Mouse (Mus musculus): Measurements from ENCODE around the gene Gsdme. TPM values are rescaled to one million over a fixed set of nuclear protein-coding genes. Genes with fewer than 3 reads are reported as not detected.

Gene Gsdme
- total and polyA plus RNA-seq, 2 experiments: 1.2 to 1.4 TPM

- no peak overlapping the region for H3K27ac ChIP-seq (replicated peaks; ENCODE audit: insufficient read depth, low read depth, low read length)
- no peaks in the 10 kb centered on the region for H3K4me1 ChIP-seq (ENCODE audit: control insufficient read depth, insufficient read depth, low read length)
- no peak for DNase-seq (ENCODE audit: extremely low read depth, low read depth, low spot score)
- H3K9ac ChIP-seq (ENCODE audit: low read depth, low read length): no peak overlapping the region
- 84% methylated on average over 6 of the region's 6 CpGs for WGBS
- TF ChIP-seq POLR2A (IDR thresholded peaks at IDR 0.05; ENCODE audit: extremely low read depth, insufficient read depth, low read length) (no peak), CTCF (IDR thresholded peaks at IDR 0.05; ENCODE audit: low read depth, low read length) (no peak)
- H3K4me3 ChIP-seq (ENCODE audit: insufficient read depth, low read depth, low read length): no peak overlapping the region
- H3K27me3 ChIP-seq (ENCODE audit: control insufficient read depth, insufficient read depth, low read length): no peaks in the 10 kb centered on the region
- H3K36me3 ChIP-seq (ENCODE audit: control insufficient read depth, insufficient read depth, low read length): no peaks in the 10 kb centered on the region
- no peaks in the 10 kb centered on the region for H3K79me2 ChIP-seq (ENCODE audit: control insufficient read depth, insufficient read depth, low read length)
Measured at GRCm38 (mm10) chr6:50300622-50301021, 37.0 kb upstream of the Gsdme start.

GRCm38 (mm10) chr6:50299071-50299470 is 35.4 kb upstream of the Gsdme start:
- 85% methylated on average over 7 of the region's 7 CpGs for WGBS
- Histone ChIP-seq H3K4me3 (ENCODE audit: insufficient read depth, low read depth, low read length) (no peak overlapping the region), H3K9ac (ENCODE audit: low read depth, low read length) (no peak overlapping the region), H3K36me3 (ENCODE audit: control insufficient read depth, insufficient read depth, low read length) (no peaks in the 10 kb centered on the region), H3K79me2 (ENCODE audit: control insufficient read depth, insufficient read depth, low read length) (no peaks in the 10 kb centered on the region), H3K4me1 (ENCODE audit: control insufficient read depth, insufficient read depth, low read length) (no peaks in the 10 kb centered on the region), H3K27ac (replicated peaks; ENCODE audit: insufficient read depth, low read depth, low read length) (no peak overlapping the region), H3K27me3 (ENCODE audit: control insufficient read depth, insufficient read depth, low read length) (no peaks in the 10 kb centered on the region)
- no peak for DNase-seq (ENCODE audit: extremely low read depth, low read depth, low spot score)
- TF ChIP-seq POLR2A (IDR thresholded peaks at IDR 0.05; ENCODE audit: extremely low read depth, insufficient read depth, low read length) (no peak), CTCF (IDR thresholded peaks at IDR 0.05; ENCODE audit: low read depth, low read length) (peak; percentile 16; the same call in 1 of the 2 replicates)

- WGBS: 81% methylated on average over 9 of the region's 9 CpGs
- DNase-seq (ENCODE audit: extremely low read depth, low read depth, low spot score): peak; percentile 12
- TF ChIP-seq POLR2A (IDR thresholded peaks at IDR 0.05; ENCODE audit: extremely low read depth, insufficient read depth, low read length) (no peak), CTCF (IDR thresholded peaks at IDR 0.05; ENCODE audit: low read depth, low read length) (no peak)
- no peak overlapping the region for H3K27ac ChIP-seq (replicated peaks; ENCODE audit: insufficient read depth, low read depth, low read length)
- H3K79me2 ChIP-seq (ENCODE audit: control insufficient read depth, insufficient read depth, low read length): no peaks in the 10 kb centered on the region
- no peaks in the 10 kb centered on the region for H3K4me1 ChIP-seq (ENCODE audit: control insufficient read depth, insufficient read depth, low read length)
- H3K36me3 ChIP-seq (ENCODE audit: control insufficient read depth, insufficient read depth, low read length): no peaks in the 10 kb centered on the region
- no peak overlapping the region for H3K4me3 ChIP-seq (ENCODE audit: insufficient read depth, low read depth, low read length)
- no peaks in the 10 kb centered on the region for H3K27me3 ChIP-seq (ENCODE audit: control insufficient read depth, insufficient read depth, low read length)
- no peak overlapping the region for H3K9ac ChIP-seq (ENCODE audit: low read depth, low read length)
Measured at GRCm38 (mm10) chr6:50297671-50298070, 34.0 kb upstream of the Gsdme start.

GRCm38 (mm10) chr6:50295136-50295535 is 31.5 kb upstream of the Gsdme start:
- Histone ChIP-seq H3K79me2 (ENCODE audit: control insufficient read depth, insufficient read depth, low read length) (no peaks in the 10 kb centered on the region), H3K36me3 (ENCODE audit: control insufficient read depth, insufficient read depth, low read length) (no peaks in the 10 kb centered on the region), H3K27ac (replicated peaks; ENCODE audit: insufficient read depth, low read depth, low read length) (no peak overlapping the region), H3K4me3 (ENCODE audit: insufficient read depth, low read depth, low read length) (no peak overlapping the region), H3K4me1 (ENCODE audit: control insufficient read depth, insufficient read depth, low read length) (no peaks in the 10 kb centered on the region), H3K9ac (ENCODE audit: low read depth, low read length) (no peak overlapping the region), H3K27me3 (ENCODE audit: control insufficient read depth, insufficient read depth, low read length) (no peaks in the 10 kb centered on the region)
- WGBS: 78% methylated on average over 10 of the region's 10 CpGs
- TF ChIP-seq POLR2A (IDR thresholded peaks at IDR 0.05; ENCODE audit: extremely low read depth, insufficient read depth, low read length): no peak
- TF ChIP-seq CTCF (IDR thresholded peaks at IDR 0.05; ENCODE audit: low read depth, low read length): no peak
- DNase-seq (ENCODE audit: extremely low read depth, low read depth, low spot score): no peak

GRCm38 (mm10) chr6:50294128-50294527 is 30.5 kb upstream of the Gsdme start:
- TF ChIP-seq POLR2A (IDR thresholded peaks at IDR 0.05; ENCODE audit: extremely low read depth, insufficient read depth, low read length) (no peak), CTCF (IDR thresholded peaks at IDR 0.05; ENCODE audit: low read depth, low read length) (peak; percentile 57)
- H3K79me2 ChIP-seq (ENCODE audit: control insufficient read depth, insufficient read depth, low read length): no peaks in the 10 kb centered on the region
- 49% methylated on average over 1 of the region's 1 CpGs for WGBS

GRCm38 (mm10) chr6:50291650-50292049 is 28.0 kb upstream of the Gsdme start:
- TF ChIP-seq POLR2A (IDR thresholded peaks at IDR 0.05; ENCODE audit: extremely low read depth, insufficient read depth, low read length) (no peak), CTCF (IDR thresholded peaks at IDR 0.05; ENCODE audit: low read depth, low read length) (no peak)
- WGBS: 66% methylated on average over 4 of the region's 4 CpGs

More at GRCm38 (mm10) chr6:50294128-50294527, 30.5 kb upstream of the Gsdme start:
- Histone ChIP-seq H3K4me3 (ENCODE audit: insufficient read depth, low read depth, low read length) (no peak overlapping the region), H3K9ac (ENCODE audit: low read depth, low read length) (no peak overlapping the region), H3K36me3 (ENCODE audit: control insufficient read depth, insufficient read depth, low read length) (no peaks in the 10 kb centered on the region), H3K27ac (replicated peaks; ENCODE audit: insufficient read depth, low read depth, low read length) (no peak overlapping the region), H3K27me3 (ENCODE audit: control insufficient read depth, insufficient read depth, low read length) (no peaks in the 10 kb centered on the region), H3K4me1 (ENCODE audit: control insufficient read depth, insufficient read depth, low read length) (no peaks in the 10 kb centered on the region)
- peak; percentile 74 for DNase-seq (ENCODE audit: extremely low read depth, low read depth, low spot score)

More at GRCm38 (mm10) chr6:50291650-50292049, 28.0 kb upstream of the Gsdme start:
- H3K79me2 ChIP-seq (ENCODE audit: control insufficient read depth, insufficient read depth, low read length): no peaks in the 10 kb centered on the region
- H3K4me3 ChIP-seq (ENCODE audit: insufficient read depth, low read depth, low read length): no peak overlapping the region
- H3K27me3 ChIP-seq (ENCODE audit: control insufficient read depth, insufficient read depth, low read length): no peaks in the 10 kb centered on the region
- no peak overlapping the region for H3K9ac ChIP-seq (ENCODE audit: low read depth, low read length)
- H3K4me1 ChIP-seq (ENCODE audit: control insufficient read depth, insufficient read depth, low read length): no peaks in the 10 kb centered on the region
- no peaks in the 10 kb centered on the region for H3K36me3 ChIP-seq (ENCODE audit: control insufficient read depth, insufficient read depth, low read length)
- no peak overlapping the region for H3K27ac ChIP-seq (replicated peaks; ENCODE audit: insufficient read depth, low read depth, low read length)
- DNase-seq (ENCODE audit: extremely low read depth, low read depth, low spot score): no peak
